Mouse (Mus musculus): ENCODE results near the gene Tmc1. TPM values are rescaled to one million over a fixed set of nuclear protein-coding genes. Genes with fewer than 3 reads are reported as not detected.

The Tmc1 gene
- polyA plus RNA-seq, 1 experiment, result not detected

- TF ChIP-seq CTCF (IDR thresholded peaks at IDR 0.05; ENCODE audit: borderline replicate concordance, insufficient read depth, low read length) (no peak), POLR2A (IDR thresholded peaks at IDR 0.05; ENCODE audit: low read depth, low read length) (no peak)
- no peaks in the 10 kb centered on the region for H3K4me1 ChIP-seq (ENCODE audit: control insufficient read depth, insufficient read depth, low read length)
These were observed 117.8 kb downstream of the Tmc1 start for GRCm38 (mm10) chr19:20836055-20836845.

GRCm38 (mm10) chr19:20834895-20835294 lies 119.1 kb downstream of the Tmc1 start:
- Histone ChIP-seq H3K4me3 (ENCODE audit: insufficient read depth, low read length) (no peak overlapping the region), H3K27ac (ENCODE audit: insufficient read depth, low read length) (no peak overlapping the region), H3K4me1 (ENCODE audit: control insufficient read depth, insufficient read depth, low read length) (no peaks in the 10 kb centered on the region)
- TF ChIP-seq POLR2A (IDR thresholded peaks at IDR 0.05; ENCODE audit: low read depth, low read length), result no peak
- TF ChIP-seq CTCF (IDR thresholded peaks at IDR 0.05; ENCODE audit: borderline replicate concordance, insufficient read depth, low read length), result no peak

More at GRCm38 (mm10) chr19:20836055-20836845, 117.8 kb downstream of the Tmc1 start:
- Histone ChIP-seq H3K27ac (ENCODE audit: insufficient read depth, low read length) (no peak overlapping the region), H3K4me3 (ENCODE audit: insufficient read depth, low read length) (no peak overlapping the region)

- Histone ChIP-seq H3K4me1 (ENCODE audit: control insufficient read depth, insufficient read depth, low read length) (no peaks in the 10 kb centered on the region), H3K27ac (ENCODE audit: insufficient read depth, low read length) (no peak overlapping the region), H3K4me3 (ENCODE audit: insufficient read depth, low read length) (no peak overlapping the region)
- TF ChIP-seq CTCF (IDR thresholded peaks at IDR 0.05; ENCODE audit: borderline replicate concordance, insufficient read depth, low read length) (no peak), POLR2A (IDR thresholded peaks at IDR 0.05; ENCODE audit: low read depth, low read length) (no peak)
These were observed 154.5 kb downstream of the Tmc1 start for GRCm38 (mm10) chr19:20799460-20799859.

GRCm38 (mm10) chr19:20797558-20798101 lies 156.4 kb downstream of the Tmc1 start:
- TF ChIP-seq CTCF (IDR thresholded peaks at IDR 0.05; ENCODE audit: borderline replicate concordance, insufficient read depth, low read length), result no peak
- no peak for TF ChIP-seq POLR2A (IDR thresholded peaks at IDR 0.05; ENCODE audit: low read depth, low read length)
- no peak overlapping the region for H3K4me3 ChIP-seq (ENCODE audit: insufficient read depth, low read length)
- H3K27ac ChIP-seq (ENCODE audit: insufficient read depth, low read length), result no peak overlapping the region
- no peaks in the 10 kb centered on the region for H3K4me1 ChIP-seq (ENCODE audit: control insufficient read depth, insufficient read depth, low read length)

- Histone ChIP-seq H3K4me3 (ENCODE audit: insufficient read depth, low read length) (no peak overlapping the region), H3K27ac (ENCODE audit: insufficient read depth, low read length) (no peak overlapping the region), H3K4me1 (ENCODE audit: control insufficient read depth, insufficient read depth, low read length) (no peaks in the 10 kb centered on the region)
- TF ChIP-seq POLR2A (IDR thresholded peaks at IDR 0.05; ENCODE audit: low read depth, low read length), result no peak
- TF ChIP-seq CTCF (IDR thresholded peaks at IDR 0.05; ENCODE audit: borderline replicate concordance, insufficient read depth, low read length), result no peak
These were observed 158.0 kb downstream of the Tmc1 start for GRCm38 (mm10) chr19:20796001-20796400.

- TF ChIP-seq POLR2A (IDR thresholded peaks at IDR 0.05; ENCODE audit: low read depth, low read length) (no peak), CTCF (IDR thresholded peaks at IDR 0.05; ENCODE audit: borderline replicate concordance, insufficient read depth, low read length) (no peak)
- Histone ChIP-seq H3K4me1 (ENCODE audit: control insufficient read depth, insufficient read depth, low read length) (no peaks in the 10 kb centered on the region), H3K4me3 (ENCODE audit: insufficient read depth, low read length) (no peak overlapping the region), H3K27ac (ENCODE audit: insufficient read depth, low read length) (no peak overlapping the region)
These were observed 159.0 kb downstream of the Tmc1 start for GRCm38 (mm10) chr19:20794999-20795398.

GRCm38 (mm10) chr19:20792811-20793210 lies 161.2 kb downstream of the Tmc1 start:
- Histone ChIP-seq H3K4me1 (ENCODE audit: control insufficient read depth, insufficient read depth, low read length) (no peaks in the 10 kb centered on the region), H3K4me3 (ENCODE audit: insufficient read depth, low read length) (no peak overlapping the region), H3K27ac (ENCODE audit: insufficient read depth, low read length) (no peak overlapping the region)
- TF ChIP-seq POLR2A (IDR thresholded peaks at IDR 0.05; ENCODE audit: low read depth, low read length) (no peak), CTCF (IDR thresholded peaks at IDR 0.05; ENCODE audit: borderline replicate concordance, insufficient read depth, low read length) (no peak)

- no peak for TF ChIP-seq CTCF (IDR thresholded peaks at IDR 0.05; ENCODE audit: borderline replicate concordance, insufficient read depth, low read length)
- TF ChIP-seq POLR2A (IDR thresholded peaks at IDR 0.05; ENCODE audit: low read depth, low read length), result no peak
- Histone ChIP-seq H3K4me1 (ENCODE audit: control insufficient read depth, insufficient read depth, low read length) (no peaks in the 10 kb centered on the region), H3K4me3 (ENCODE audit: insufficient read depth, low read length) (no peak overlapping the region)
These were observed 166.7 kb downstream of the Tmc1 start for GRCm38 (mm10) chr19:20787289-20787688.

GRCm38 (mm10) chr19:20775681-20776080 lies 178.3 kb downstream of the Tmc1 start:
- Histone ChIP-seq H3K27ac (ENCODE audit: insufficient read depth, low read length) (no peak overlapping the region), H3K4me1 (ENCODE audit: control insufficient read depth, insufficient read depth, low read length) (no peaks in the 10 kb centered on the region), H3K4me3 (ENCODE audit: insufficient read depth, low read length) (no peak overlapping the region)
- TF ChIP-seq CTCF (IDR thresholded peaks at IDR 0.05; ENCODE audit: borderline replicate concordance, insufficient read depth, low read length) (no peak), POLR2A (IDR thresholded peaks at IDR 0.05; ENCODE audit: low read depth, low read length) (no peak)

More at GRCm38 (mm10) chr19:20787289-20787688, 166.7 kb downstream of the Tmc1 start:
- no peak overlapping the region for H3K27ac ChIP-seq (ENCODE audit: insufficient read depth, low read length)

GRCm38 (mm10) chr19:20773941-20774340 lies 180.1 kb downstream of the Tmc1 start:
- TF ChIP-seq POLR2A (IDR thresholded peaks at IDR 0.05; ENCODE audit: low read depth, low read length) (no peak), CTCF (IDR thresholded peaks at IDR 0.05; ENCODE audit: borderline replicate concordance, insufficient read depth, low read length) (no peak)
- H3K27ac ChIP-seq (ENCODE audit: insufficient read depth, low read length), result no peak overlapping the region
- no peaks in the 10 kb centered on the region for H3K4me1 ChIP-seq (ENCODE audit: control insufficient read depth, insufficient read depth, low read length)

More at GRCm38 (mm10) chr19:20773941-20774340, 180.1 kb downstream of the Tmc1 start:
- no peak overlapping the region for H3K4me3 ChIP-seq (ENCODE audit: insufficient read depth, low read length)
